Mouse (Mus musculus) limb, embryonic 11.5 days (tissue): ENCODE data around the gene Slco3a1. TPM values are rescaled to one million over a fixed set of nuclear protein-coding genes. Genes with fewer than 3 reads are reported as not detected.

Source experiments
- ATAC-seq: fragments of 200-750 bp; cut with Nextera tagmentation; 2 replicates; pipeline ENCODE4 v1.8.0; 2017; ENCODE audit warnings: low read depth; ENCODE audit not compliant: insufficient number of reproducible peaks, low FRiP score, low TSS enrichment
- DNase-seq: peaks from one replicate; pipeline ENCODE4 v3.0.0-alpha.2; 2015; ENCODE audit warnings: low spot score
- H3K27ac ChIP-seq: fragments of 300-500 bp; sonication (generic); replicated peaks from 2 replicates; pipeline ENCODE4 v1.5.1; 2014; ENCODE audit warnings: low read depth, mild to moderate bottlenecking, low read length
- H3K27me3 ChIP-seq: fragments of 300-500 bp; sonication (generic); 2 replicates; pipeline ENCODE4 v1.6.1; 2014; ENCODE audit warnings: mild to moderate bottlenecking, low read length, mixed read lengths; ENCODE audit not compliant: control insufficient read depth, insufficient read depth
- H3K36me3 ChIP-seq: fragments of 300-500 bp; sonication (generic); 2 replicates; pipeline ENCODE4 v1.6.1; 2014; ENCODE audit warnings: mild to moderate bottlenecking, low read length, moderate library complexity, mixed read lengths; ENCODE audit not compliant: control insufficient read depth, insufficient read depth
- H3K4me1 ChIP-seq: fragments of 300-500 bp; sonication (generic); 2 replicates; pipeline ENCODE4 v1.6.1; 2014; ENCODE audit warnings: low read length, mixed read lengths; ENCODE audit not compliant: control insufficient read depth, insufficient read depth
- H3K4me2 ChIP-seq: fragments of 300-500 bp; sonication (generic); 2 replicates; pipeline ENCODE4 v1.6.1; 2014; ENCODE audit warnings: low read depth, mild to moderate bottlenecking, moderate library complexity; ENCODE audit not compliant: severe bottlenecking
- H3K4me3 ChIP-seq: fragments of 300-500 bp; sonication (generic); 2 replicates; pipeline ENCODE4 v1.5.1; 2014; ENCODE audit warnings: low read depth, low read length
- H3K9ac ChIP-seq: fragments of 300-500 bp; sonication (generic); 2 replicates; pipeline ENCODE4 v1.6.1; 2014; ENCODE audit warnings: mild to moderate bottlenecking, low read length
- H3K9me3 ChIP-seq: fragments of 300-500 bp; sonication (generic); 2 replicates; pipeline ENCODE4 v1.6.1; 2016; ENCODE audit warnings: low read length; ENCODE audit not compliant: control insufficient read depth
- WGBS: fragments of 180-500 bp; shearing (Covaris S2); extraction: QIAGEN DNeasy Blood & Tissue Kit; methylation state at CpG from one replicate; pipeline ENCODE4 v1.1.7; 2014; 5-methylcytosine and 5-hydroxymethylcytosine counted together
- polyA plus RNA-seq: library from polyadenylated mRNA; unstranded; fragments of >200 nt; fragmentation: Nextera tagmentation; extraction: Ambion mirVana; gene quantifications from 2 replicates; pipeline ENCODE4 v1.2.1, GENCODE M21; 2014

Slco3a1 gene
- polyA plus RNA-seq, 1 experiment from 2014 or later: 4.8 TPM

DNA sequence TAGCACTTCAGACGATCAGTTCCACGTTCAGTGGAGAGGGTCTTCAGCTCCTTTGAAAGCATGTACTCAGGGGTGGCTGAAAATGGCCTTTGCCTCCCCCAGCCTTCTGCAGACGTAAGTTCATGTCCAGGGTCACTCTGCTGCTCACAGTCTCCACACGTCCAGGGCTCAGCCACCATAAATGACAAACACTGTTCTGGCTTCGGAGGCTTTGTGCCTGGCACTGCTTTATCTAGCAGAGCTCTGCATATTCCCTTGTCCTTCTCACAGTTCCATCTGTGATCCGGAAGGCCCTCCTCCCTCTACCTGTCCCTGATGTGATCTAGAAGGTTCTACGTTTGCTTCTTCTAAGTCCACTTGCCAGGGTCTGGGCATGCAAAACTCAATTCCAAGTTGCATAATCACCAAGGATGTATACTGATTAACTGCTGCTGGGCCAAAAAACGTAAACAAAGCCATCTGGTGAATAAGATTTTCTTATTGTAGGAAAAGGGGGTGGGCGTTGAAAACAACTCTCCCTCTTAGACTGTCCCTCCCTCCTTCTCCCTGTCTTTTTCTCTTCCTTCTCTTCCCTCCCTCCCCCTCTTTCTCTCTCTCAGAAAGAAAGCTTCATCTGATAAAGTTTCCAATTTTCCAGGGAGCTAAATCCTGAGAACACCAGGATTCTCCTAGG is 62.8 kb downstream of the Slco3a1 start:
- Histone ChIP-seq H3K4me2 (no peak overlapping the region), H3K4me1 (peaks cover 7% of the 10 kb centered on the region), H3K9me3 (no peaks in the 10 kb centered on the region), H3K4me3 (no peak overlapping the region), H3K36me3 (no peaks in the 10 kb centered on the region), H3K27ac (no peak overlapping the region), H3K27me3 (no peaks in the 10 kb centered on the region), H3K9ac (no peak overlapping the region)
- DNase-seq (no peak), ATAC-seq (no peak)
- WGBS: 76% methylated on average over 9 of the region's 9 CpGs

GRCm38 (mm10) chr7:74488141-74488540 is 66.4 kb downstream of the Slco3a1 start:
- Histone ChIP-seq H3K4me3 (no peak overlapping the region), H3K27ac (no peak overlapping the region), H3K9me3 (no peaks in the 10 kb centered on the region), H3K4me1 (peaks cover 9% of the 10 kb centered on the region), H3K36me3 (no peaks in the 10 kb centered on the region), H3K4me2 (no peak overlapping the region), H3K27me3 (no peaks in the 10 kb centered on the region), H3K9ac (no peak overlapping the region)
- DNase-seq (no peak), ATAC-seq (no peak)
- WGBS: 92% methylated on average over 3 of the region's 3 CpGs

DNA sequence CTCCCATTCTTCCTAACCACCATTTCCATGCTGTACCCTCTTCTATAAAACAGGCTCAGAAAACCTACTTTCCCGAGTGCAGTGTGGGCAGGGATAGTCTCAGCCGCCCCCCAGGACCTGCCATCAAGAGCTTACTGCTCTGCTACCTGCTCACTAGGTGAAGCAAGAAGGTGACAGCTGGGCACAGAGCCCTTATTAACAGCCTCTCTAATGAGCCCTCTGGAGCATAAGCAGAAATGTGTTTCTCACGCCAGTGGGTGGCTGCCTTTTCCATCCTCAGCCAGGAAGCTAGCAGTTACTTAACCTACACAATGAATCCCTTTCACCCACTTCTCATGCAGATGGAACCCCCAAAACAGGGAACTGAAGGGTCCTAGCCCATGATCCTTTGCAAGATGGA is 66.9 kb downstream of the Slco3a1 start:
- ATAC-seq (no peak), DNase-seq (no peak)
- Histone ChIP-seq H3K27ac (no peak overlapping the region), H3K4me2 (no peak overlapping the region), H3K27me3 (no peaks in the 10 kb centered on the region), H3K9ac (no peak overlapping the region), H3K9me3 (no peaks in the 10 kb centered on the region), H3K4me3 (no peak overlapping the region), H3K4me1 (peaks cover 11% of the 10 kb centered on the region), H3K36me3 (no peaks in the 10 kb centered on the region)
- WGBS: 64% methylated on average over 3 of the region's 3 CpGs

- Histone ChIP-seq H3K9me3 (no peaks in the 10 kb centered on the region), H3K27me3 (no peaks in the 10 kb centered on the region), H3K9ac (no peak overlapping the region), H3K4me1 (peaks cover 18% of the 10 kb centered on the region), H3K36me3 (no peaks in the 10 kb centered on the region), H3K4me3 (no peak overlapping the region), H3K27ac (no peak overlapping the region), H3K4me2 (no peak overlapping the region)
- no peak for ATAC-seq
- DNase-seq: no peak
- WGBS: 93% methylated on average over 4 of the region's 4 CpGs
Measured at GRCm38 (mm10) chr7:74486083-74486482, 68.5 kb downstream of the Slco3a1 start.

DNA sequence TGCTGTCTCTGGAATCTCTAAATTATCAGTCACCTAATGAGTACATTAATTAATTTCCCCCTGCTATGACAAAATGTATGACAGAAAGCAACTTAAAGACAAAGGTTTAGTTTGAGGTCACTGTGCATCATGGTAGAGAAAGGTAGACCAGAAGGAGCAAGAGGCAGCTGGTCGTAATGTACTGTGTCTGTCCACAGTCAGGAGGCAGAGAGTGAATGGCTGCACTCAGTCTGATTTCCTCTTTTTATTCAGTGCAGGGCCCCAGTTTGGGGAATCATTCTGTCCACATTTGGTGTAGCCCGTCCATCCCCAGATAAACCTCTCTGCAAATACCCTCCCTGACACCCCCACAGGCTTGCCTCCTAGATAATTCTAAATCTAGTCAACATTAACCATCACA is 68.9 kb downstream of the Slco3a1 start:
- no peaks in the 10 kb centered on the region for H3K36me3 ChIP-seq
- no peak for ATAC-seq
- H3K4me1 ChIP-seq: peaks cover 20% of the 10 kb centered on the region
- DNase-seq: no peak
- H3K4me3 ChIP-seq: no peak overlapping the region
- H3K27me3 ChIP-seq: no peaks in the 10 kb centered on the region
- WGBS: 89% methylated on average over 2 of the region's 2 CpGs
- H3K4me2 ChIP-seq: no peak overlapping the region
- H3K9me3 ChIP-seq: no peaks in the 10 kb centered on the region
- H3K27ac ChIP-seq: no peak overlapping the region
- H3K9ac ChIP-seq: no peak overlapping the region

DNA sequence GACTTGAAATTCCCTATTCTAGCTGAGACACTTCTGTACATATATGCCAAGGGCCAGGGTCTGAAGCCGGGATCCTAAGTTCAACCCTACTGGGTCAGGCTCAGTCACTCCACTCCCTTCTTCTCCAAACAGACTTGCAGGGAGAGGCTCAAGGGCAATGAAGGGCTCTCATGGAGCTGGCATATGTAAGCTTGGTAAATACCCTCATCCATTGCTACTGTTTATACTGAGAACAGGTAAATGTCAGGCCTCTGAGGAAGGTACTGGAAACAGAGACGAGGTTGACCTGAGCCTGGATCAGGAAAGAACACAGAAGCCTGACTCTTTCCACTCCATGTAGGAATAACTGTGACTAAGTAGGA is 70.6 kb downstream of the Slco3a1 start:
- H3K9me3 ChIP-seq: no peaks in the 10 kb centered on the region
- no peak overlapping the region for H3K4me2 ChIP-seq
- peaks cover 21% of the 10 kb centered on the region for H3K4me1 ChIP-seq
- DNase-seq: no peak
- ATAC-seq: no peak
- H3K27me3 ChIP-seq: no peaks in the 10 kb centered on the region
- no peak overlapping the region for H3K4me3 ChIP-seq
- no peak overlapping the region for H3K9ac ChIP-seq
- WGBS: 86% methylated on average over 2 of the region's 2 CpGs
- no peak overlapping the region for H3K27ac ChIP-seq
- no peaks in the 10 kb centered on the region for H3K36me3 ChIP-seq

GRCm38 (mm10) chr7:74483294-74484023 is 71.1 kb downstream of the Slco3a1 start:
- DNase-seq (no peak), ATAC-seq (0 out of 2 replicates have a peak, but pooled peaks have one; percentile 44)
- H3K9ac ChIP-seq: no peak overlapping the region
- H3K9me3 ChIP-seq: no peaks in the 10 kb centered on the region
- H3K27me3 ChIP-seq: no peaks in the 10 kb centered on the region
- no peaks in the 10 kb centered on the region for H3K36me3 ChIP-seq
- peaks cover 15% of the 10 kb centered on the region for H3K4me1 ChIP-seq
- no peak overlapping the region for H3K4me3 ChIP-seq
- H3K4me2 ChIP-seq: no peak overlapping the region
- H3K27ac ChIP-seq: no peak overlapping the region
- 25% methylated on average over 3 of the region's 3 CpGs for WGBS

GRCm38 (mm10) chr7:74471740-74472139 is 82.8 kb downstream of the Slco3a1 start:
- 84% methylated on average over 7 of the region's 7 CpGs for WGBS
- H3K27me3 ChIP-seq: no peaks in the 10 kb centered on the region

More at GRCm38 (mm10) chr7:74471740-74472139, 82.8 kb downstream of the Slco3a1 start:
- Histone ChIP-seq H3K4me2 (no peak overlapping the region), H3K4me3 (no peak overlapping the region), H3K4me1 (no peaks in the 10 kb centered on the region), H3K9me3 (no peaks in the 10 kb centered on the region), H3K9ac (no peak overlapping the region), H3K27ac (no peak overlapping the region), H3K36me3 (no peaks in the 10 kb centered on the region)
- DNase-seq (no peak), ATAC-seq (no peak)
